Mouse (Mus musculus) spleen, postnatal 10 days (tissue): ENCODE measurements around the gene Alyref.

Source experiments
- DNase-seq, 2 experiments: peaks; one replicate each; pipeline ENCODE4 v3.0.0; 2021 to 2022; ENCODE audit warnings: low spot score in 2 of 2

Alyref gene

DNA sequence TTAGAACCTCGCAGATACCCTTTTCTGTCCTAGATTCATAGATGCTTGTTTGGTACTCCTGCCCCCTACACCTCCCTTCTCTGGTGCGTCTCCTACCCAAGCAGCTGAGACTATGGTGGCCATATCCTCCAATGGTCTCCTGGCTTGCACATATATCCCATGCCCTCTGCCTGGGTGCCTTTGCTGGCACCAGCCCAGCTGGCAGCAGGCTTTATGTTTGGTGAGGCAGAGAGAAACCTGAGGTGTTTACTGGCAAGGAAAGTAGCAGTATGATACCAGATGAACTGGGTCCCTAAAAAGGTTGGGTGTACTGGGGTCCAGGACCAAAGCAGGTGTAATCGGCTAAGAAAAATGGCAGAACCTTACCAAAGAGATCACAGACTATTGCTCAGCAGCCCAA, 52.2 kb downstream of the Alyref start:
- no peak for DNase-seq

DNA sequence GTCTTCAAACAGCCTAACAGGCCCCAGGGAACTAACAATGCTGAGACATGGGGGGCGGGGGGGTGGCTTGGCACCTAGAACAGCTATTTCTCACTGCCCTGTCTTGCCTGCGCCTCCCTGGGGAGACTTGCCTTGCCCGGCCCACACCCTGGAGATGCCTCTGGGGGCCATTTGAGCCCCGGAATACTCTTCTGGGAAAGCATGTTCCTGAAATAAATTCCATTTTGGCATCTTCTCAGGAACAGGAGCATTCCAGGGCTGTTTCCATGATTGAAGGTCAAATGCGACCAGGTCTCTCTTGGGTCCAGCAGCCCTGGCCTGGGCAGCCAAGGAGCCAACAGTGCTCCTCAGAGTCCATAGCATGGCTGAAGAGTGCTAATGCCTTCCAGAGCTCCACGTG, 55.8 kb downstream of the Alyref start:
- no peak for DNase-seq
